Mouse (Mus musculus) liver, embryonic 15.5 days (tissue): ENCODE data around the gene Acp4. TPM values are rescaled to one million over a fixed set of nuclear protein-coding genes. Genes with fewer than 3 reads are reported as not detected.
A peak's percentile ranks its signal among the peaks of the same experiment; 100 is the strongest.
"Not testable (repeated sequence)": the region's sequence is repeated elsewhere in the genome, so short reads cannot be mapped to it uniquely, and the experiment has no call there.

ENCODE experiments used
- ATAC-seq: fragments of 200-750 bp; cut with Nextera tagmentation; 2 replicates; pipeline ENCODE4 v1.8.0; 2017; ENCODE audit warnings: moderate number of reproducible peaks, mild to moderate bottlenecking, moderate library complexity; ENCODE audit not compliant: insufficient read depth
- H3K27ac ChIP-seq: fragments of 300-500 bp; sonication (generic); replicated peaks from 2 replicates; pipeline ENCODE4 v1.5.1; 2015; ENCODE audit warnings: mild to moderate bottlenecking, inconsistent platforms
- H3K27me3 ChIP-seq: fragments of 300-500 bp; sonication (generic); 2 replicates; pipeline ENCODE4 v1.6.1; 2015; ENCODE audit warnings: mild to moderate bottlenecking, inconsistent platforms
- H3K36me3 ChIP-seq: fragments of 300-500 bp; sonication (generic); replicated peaks from 2 replicates; pipeline ENCODE4 v1.6.1; 2015; ENCODE audit warnings: moderate library complexity, mild to moderate bottlenecking, inconsistent platforms
- H3K4me1 ChIP-seq: fragments of 300-500 bp; sonication (generic); replicated peaks from 2 replicates; pipeline ENCODE4 v1.6.1; 2015; ENCODE audit warnings: inconsistent platforms
- H3K4me2 ChIP-seq: fragments of 300-500 bp; sonication (generic); 2 replicates; pipeline ENCODE4 v1.6.1; 2015; ENCODE audit warnings: moderate library complexity, mild to moderate bottlenecking, inconsistent platforms
- H3K4me3 ChIP-seq: fragments of 300-500 bp; sonication (generic); replicated peaks from 2 replicates; pipeline ENCODE4 v1.5.1; 2015; ENCODE audit warnings: mild to moderate bottlenecking, inconsistent platforms
- H3K9ac ChIP-seq: fragments of 300-500 bp; sonication (generic); 2 replicates; pipeline ENCODE4 v1.6.1; 2015; ENCODE audit warnings: moderate library complexity, mild to moderate bottlenecking, inconsistent platforms
- H3K9me3 ChIP-seq: fragments of 300-500 bp; sonication (generic); replicated peaks from 2 replicates; pipeline ENCODE4 v1.6.1; 2016; ENCODE audit warnings: inconsistent platforms
- WGBS: fragments of 180-500 bp; shearing (Covaris S2); methylation state at CpG from one replicate; pipeline ENCODE4 v1.1.7; 2015; ENCODE audit warnings: mixed read lengths; ENCODE audit not compliant: insufficient replicate concordance; 5-methylcytosine and 5-hydroxymethylcytosine counted together
- polyA plus RNA-seq: library from polyadenylated mRNA; unstranded; fragments of >200 nt; fragmentation: Nextera tagmentation; extraction: Ambion mirVana; gene quantifications from 2 replicates; pipeline ENCODE4 v1.2.1, GENCODE M21; 2015

The Acp4 gene
- polyA plus RNA-seq, 1 experiment from 2014 or later, result 0.14 TPM

GRCm38 (mm10) chr7:44244080-44244479 lies 13.1 kb downstream of the Acp4 start:
- WGBS, result 42% methylated on average over 1 of the region's 1 CpGs
- no peak overlapping the region for H3K4me3 ChIP-seq

DNA sequence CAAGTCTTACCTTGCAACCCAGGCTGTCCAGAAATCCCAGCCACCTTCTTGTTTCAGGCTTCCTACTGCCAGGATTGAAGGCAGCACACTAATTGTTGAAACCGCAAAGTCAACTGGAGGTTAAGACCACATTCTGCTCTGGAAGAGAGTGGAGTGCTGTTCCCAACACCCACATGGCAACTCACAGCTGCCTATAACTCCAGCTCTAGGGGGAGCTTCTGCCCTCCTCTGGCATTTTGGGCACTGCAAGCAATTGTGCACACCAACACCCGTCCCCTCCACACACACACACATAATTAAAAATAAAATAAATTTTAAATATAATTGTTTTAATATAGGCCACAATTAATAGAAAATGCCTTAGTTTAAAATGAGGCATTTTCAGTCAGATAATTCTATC lies 16.0 kb downstream of the Acp4 start:
- Histone ChIP-seq H3K27ac (no peak overlapping the region), H3K4me3 (no peak overlapping the region), H3K9me3 (no peaks in the 10 kb centered on the region), H3K9ac (no peak overlapping the region), H3K4me1 (peaks cover 15% of the 10 kb centered on the region), H3K27me3 (no peaks in the 10 kb centered on the region), H3K36me3 (no peaks in the 10 kb centered on the region), H3K4me2 (no peak overlapping the region)
- ATAC-seq, result no peak
- WGBS, result 54% methylated on average over 2 of the region's 2 CpGs

More at GRCm38 (mm10) chr7:44244080-44244479, 13.1 kb downstream of the Acp4 start:
- no peaks in the 10 kb centered on the region for H3K27me3 ChIP-seq
- H3K9ac ChIP-seq, result no peak overlapping the region
- ATAC-seq, result no peak
- peaks cover 36% of the 10 kb centered on the region for H3K4me1 ChIP-seq
- no peak overlapping the region for H3K4me2 ChIP-seq
- H3K27ac ChIP-seq, result no peak overlapping the region
- H3K9me3 ChIP-seq, result no peaks in the 10 kb centered on the region
- H3K36me3 ChIP-seq, result peaks cover 12% of the 10 kb centered on the region

GRCm38 (mm10) chr7:44240712-44241111 lies 16.5 kb downstream of the Acp4 start:
- no peaks in the 10 kb centered on the region for H3K36me3 ChIP-seq
- H3K27ac ChIP-seq, result no peak overlapping the region
- H3K4me1 ChIP-seq, result peaks cover 10% of the 10 kb centered on the region
- H3K9me3 ChIP-seq, result no peaks in the 10 kb centered on the region
- no peak overlapping the region for H3K4me2 ChIP-seq
- ATAC-seq, result peak; percentile 51; the same call in 1 of the 2 replicates
- 28% methylated on average over 1 of the region's 1 CpGs for WGBS
- H3K9ac ChIP-seq, result no peak overlapping the region
- no peaks in the 10 kb centered on the region for H3K27me3 ChIP-seq
- H3K4me3 ChIP-seq, result no peak overlapping the region

GRCm38 (mm10) chr7:44239913-44240312 lies 17.3 kb downstream of the Acp4 start:
- Histone ChIP-seq H3K9ac (no peak overlapping the region), H3K4me3 (no peak overlapping the region), H3K27me3 (no peaks in the 10 kb centered on the region), H3K27ac (no peak overlapping the region), H3K4me1 (peaks cover 2% of the 10 kb centered on the region; the same call in 1 of the 2 replicates), H3K36me3 (no peaks in the 10 kb centered on the region), H3K4me2 (no peak overlapping the region), H3K9me3 (no peaks in the 10 kb centered on the region)
- ATAC-seq, result no peak
- WGBS, result 23% methylated on average over 2 of the region's 2 CpGs

GRCm38 (mm10) chr7:44235909-44236308 lies 21.3 kb downstream of the Acp4 start, which contains the start of gene Gm36864:
TSS of gene Gm36864 (plus strand) at chr7:44236177.
- no peak within 1 kb of the TSS for H3K9ac ChIP-seq
- 0 out of 2 replicates have a peak, but pooled peaks cover 2% of the 10 kb centered on the region for H3K4me1 ChIP-seq
- no peak within 1 kb of the TSS for H3K27ac ChIP-seq
- no peak within 1 kb of the TSS for H3K4me3 ChIP-seq
- no peaks in the 10 kb centered on the region for H3K9me3 ChIP-seq
- ATAC-seq, result no peak
- 49% methylated on average over 3 of the region's 3 CpGs for WGBS
- H3K4me2 ChIP-seq, result no peak within 1 kb of the TSS
- H3K36me3 ChIP-seq, result no peaks in the 10 kb centered on the region
- no peaks in the 10 kb centered on the region for H3K27me3 ChIP-seq

DNA sequence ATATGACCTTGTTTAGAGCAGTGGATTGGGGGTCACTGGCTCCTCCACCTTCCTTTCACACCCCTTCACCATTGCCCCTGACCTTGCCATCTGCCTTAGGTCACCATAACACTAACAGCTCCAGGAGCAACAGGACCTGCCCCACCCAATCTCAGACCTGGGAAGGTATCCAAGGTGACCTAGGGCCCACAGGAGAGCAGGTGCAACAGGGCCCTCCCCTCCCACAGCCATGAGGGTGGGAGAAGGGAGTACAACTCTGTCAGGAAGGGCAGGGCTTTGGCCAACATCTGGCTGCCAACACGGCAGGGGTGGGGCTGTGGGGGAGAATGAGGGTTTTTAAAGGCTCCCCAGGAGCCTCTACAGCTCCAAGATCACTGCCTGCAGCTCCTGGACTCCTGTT lies 32.1 kb downstream of the Acp4 start, which contains the start of gene Klk1:
Gene Klk1, plus strand, starts transcription at position 285 of the 400 bp plus-strand sequence.
- H3K36me3 ChIP-seq, result no peaks in the 10 kb centered on the region
- ATAC-seq, result no peak
- H3K27ac ChIP-seq, result no peak within 1 kb of the TSS
- no peaks in the 10 kb centered on the region for H3K4me1 ChIP-seq
- 26% methylated on average over 1 of the region's 1 CpGs for WGBS
- no peak within 1 kb of the TSS for H3K4me2 ChIP-seq
- H3K9ac ChIP-seq, result no peak within 1 kb of the TSS
- H3K4me3 ChIP-seq, result no peak within 1 kb of the TSS
- H3K27me3 ChIP-seq, result no peaks in the 10 kb centered on the region
- no peaks in the 10 kb centered on the region for H3K9me3 ChIP-seq

GRCm38 (mm10) chr7:44222335-44222734 lies 34.8 kb downstream of the Acp4 start:
- H3K4me2 ChIP-seq, H3K36me3 ChIP-seq, H3K27ac ChIP-seq, H3K9me3 ChIP-seq, H3K4me1 ChIP-seq, H3K27me3 ChIP-seq, ATAC-seq, H3K9ac ChIP-seq, H3K4me3 ChIP-seq: not testable (repeated sequence)
- WGBS, result 51% methylated on average over 6 of the region's 6 CpGs

DNA sequence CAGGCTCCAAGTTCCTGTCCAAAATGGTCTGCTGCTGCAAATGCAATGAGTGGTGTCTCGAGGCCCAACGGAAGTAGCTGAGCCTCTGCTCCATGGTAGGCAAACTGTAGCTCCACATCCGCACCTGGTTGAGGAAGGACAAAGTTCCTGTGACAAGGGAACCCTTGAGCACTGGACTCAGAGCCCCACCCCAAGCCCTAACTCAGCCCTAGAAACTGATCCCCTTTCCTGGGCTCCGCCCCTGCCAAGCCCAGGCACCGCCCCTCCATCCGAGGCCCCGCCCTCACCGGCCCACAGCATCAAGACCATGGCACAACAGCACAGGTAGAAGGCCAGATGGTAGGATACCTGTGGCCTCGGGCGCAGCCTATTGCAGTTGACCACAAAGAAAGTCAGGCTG lies 35.6 kb downstream of the Acp4 start:
- not testable (repeated sequence) for H3K9ac ChIP-seq, H3K9me3 ChIP-seq, ATAC-seq, H3K4me2 ChIP-seq, H3K4me1 ChIP-seq, H3K27me3 ChIP-seq, H3K4me3 ChIP-seq, H3K27ac ChIP-seq, H3K36me3 ChIP-seq
- 47% methylated on average over 8 of the region's 10 CpGs for WGBS

DNA sequence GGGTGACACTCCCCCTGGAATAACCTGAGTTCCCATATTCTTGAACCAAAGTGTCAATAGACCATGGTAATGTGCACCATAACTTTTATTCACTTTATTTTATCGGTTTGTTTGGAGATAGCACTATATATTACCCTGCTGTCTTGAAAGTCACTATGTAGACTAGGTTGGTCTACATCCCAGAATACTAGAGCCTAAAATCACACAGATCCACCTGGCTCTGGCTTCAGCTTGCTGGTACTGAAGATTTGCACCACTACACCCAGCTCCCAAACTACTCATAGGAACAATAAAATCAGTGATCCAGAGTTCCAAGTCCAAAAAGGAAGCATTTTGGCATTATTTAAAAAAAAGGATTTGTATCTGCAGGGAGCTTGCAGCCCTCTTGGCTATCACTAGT lies 41.5 kb downstream of the Acp4 start, which contains the start of gene Klk1b5:
Gene Klk1b5, plus strand, starts transcription at position 301 of the 400 bp plus-strand sequence.
- H3K36me3 ChIP-seq, result no peaks in the 10 kb centered on the region
- H3K9me3 ChIP-seq, result no peaks in the 10 kb centered on the region
- no peak within 1 kb of the TSS for H3K27ac ChIP-seq
- no peak within 1 kb of the TSS for H3K4me3 ChIP-seq
- no peak within 1 kb of the TSS for H3K9ac ChIP-seq
- no peaks in the 10 kb centered on the region for H3K27me3 ChIP-seq
- H3K4me2 ChIP-seq, result no peak within 1 kb of the TSS
- 52% methylated on average over 1 of the region's 1 CpGs for WGBS
- H3K4me1 ChIP-seq, result no peaks in the 10 kb centered on the region
- no peak for ATAC-seq

DNA sequence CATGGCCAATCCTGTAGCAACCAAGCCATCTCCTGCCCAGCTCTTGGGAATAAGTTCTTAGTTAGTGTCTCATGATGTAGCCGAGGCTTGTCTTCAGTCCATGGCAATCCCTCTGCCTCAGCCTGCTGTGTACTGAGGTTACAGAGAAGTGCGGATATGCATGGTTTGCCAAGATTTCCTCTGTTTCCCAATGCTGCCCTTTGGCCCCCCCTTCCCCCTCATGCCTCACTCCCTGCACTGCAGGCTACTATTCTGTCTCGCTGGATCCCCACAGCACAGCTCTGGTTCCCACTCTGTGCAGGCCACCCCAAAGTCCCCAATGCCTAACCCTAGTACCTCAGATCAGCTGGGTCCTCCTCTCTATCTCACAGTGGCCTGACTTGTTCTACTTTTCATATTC lies 48.9 kb downstream of the Acp4 start:
- 40% methylated on average over 3 of the region's 3 CpGs for WGBS

DNA sequence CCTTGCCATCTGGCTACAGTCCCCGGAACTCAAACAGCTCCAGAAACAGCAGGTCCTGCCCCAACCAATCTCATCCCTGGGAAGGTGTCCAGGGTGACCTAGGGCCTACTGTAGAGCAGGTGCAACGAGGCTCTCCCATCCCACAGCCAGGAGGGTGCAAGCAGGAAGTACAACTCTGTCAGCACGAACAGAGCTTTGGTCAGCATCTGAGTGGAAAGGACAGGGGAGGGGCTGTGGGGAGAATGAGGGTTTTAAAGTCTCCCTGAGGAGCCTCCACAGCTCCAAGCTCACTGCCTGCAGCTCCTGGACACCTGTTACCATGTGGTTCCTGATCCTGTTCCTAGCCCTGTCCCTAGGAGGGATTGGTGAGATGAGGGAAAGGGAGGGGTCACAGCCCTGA lies 50.0 kb downstream of the Acp4 start, which contains the start of gene Klk1b4:
Gene Klk1b4, plus strand, starts transcription at position 301 of the 400 bp plus-strand sequence.
- not testable (repeated sequence) for H3K4me1 ChIP-seq, ATAC-seq, H3K4me3 ChIP-seq, H3K9me3 ChIP-seq, H3K9ac ChIP-seq, H3K27ac ChIP-seq, H3K4me2 ChIP-seq, H3K36me3 ChIP-seq, H3K27me3 ChIP-seq
- 26% methylated on average over 3 of the region's 3 CpGs for WGBS

More for the DNA sequence above, 48.9 kb downstream of the Acp4 start:
- no peak overlapping the region for H3K27ac ChIP-seq
- no peaks in the 10 kb centered on the region for H3K9me3 ChIP-seq
- no peak overlapping the region for H3K4me2 ChIP-seq
- no peak for ATAC-seq
- no peaks in the 10 kb centered on the region for H3K36me3 ChIP-seq
- no peaks in the 10 kb centered on the region for H3K4me1 ChIP-seq
- no peaks in the 10 kb centered on the region for H3K27me3 ChIP-seq
- H3K4me3 ChIP-seq, result no peak overlapping the region
- H3K9ac ChIP-seq, result no peak overlapping the region
